Mouse (Mus musculus) thymus, postnatal 25 days (tissue): Measurements from ENCODE around the gene Ccdc9.
"Not testable (repeated sequence)": the region's sequence is repeated elsewhere in the genome, so short reads cannot be mapped to it uniquely, and the experiment has no call there.

Experiments used
- DNase-seq: peaks from one replicate; pipeline ENCODE4 v3.0.0; 2022

The Ccdc9 gene

GRCm38 (mm10) chr7:16266593-16266992 is 20.0 kb downstream of the Ccdc9 start:
- DNase-seq = not testable (repeated sequence)

GRCm38 (mm10) chr7:16265856-16266255 is 20.7 kb downstream of the Ccdc9 start:
- no peak for DNase-seq

- DNase-seq = no peak
These were observed 22.8 kb downstream of the Ccdc9 start for GRCm38 (mm10) chr7:16263843-16264242.

GRCm38 (mm10) chr7:16263015-16263787 is 23.4 kb downstream of the Ccdc9 start:
- peak; percentile 80 for DNase-seq

GRCm38 (mm10) chr7:16261097-16261496 is 25.5 kb downstream of the Ccdc9 start:
- no peak for DNase-seq

- DNase-seq = no peak
These were observed 27.4 kb downstream of the Ccdc9 start, which contains the start of gene C5ar1 for GRCm38 (mm10) chr7:16259110-16259590. Gene C5ar1 (minus strand): TSS chr7:16259540.

GRCm38 (mm10) chr7:16257830-16258229 is 28.8 kb downstream of the Ccdc9 start:
- DNase-seq = no peak

- DNase-seq = not testable (repeated sequence)
These were observed 30.6 kb downstream of the Ccdc9 start for GRCm38 (mm10) chr7:16255963-16256362.

GRCm38 (mm10) chr7:16254195-16254594 is 32.4 kb downstream of the Ccdc9 start:
- DNase-seq = no peak

- DNase-seq = no peak
These were observed 35.9 kb downstream of the Ccdc9 start for GRCm38 (mm10) chr7:16250687-16251086.

- DNase-seq = no peak
These were observed 40.6 kb downstream of the Ccdc9 start for GRCm38 (mm10) chr7:16245958-16246357.

GRCm38 (mm10) chr7:16244067-16244466 is 42.5 kb downstream of the Ccdc9 start, which contains the start of gene C5ar2:
Gene C5ar2 (minus strand): TSS chr7:16244154.
- no peak for DNase-seq

GRCm38 (mm10) chr7:16242198-16242597 is 44.4 kb downstream of the Ccdc9 start:
- no peak for DNase-seq

GRCm38 (mm10) chr7:16241787-16242186 is 44.8 kb downstream of the Ccdc9 start:
- no peak for DNase-seq

GRCm38 (mm10) chr7:16240978-16241303 is 45.7 kb downstream of the Ccdc9 start:
- DNase-seq = no peak

- no peak for DNase-seq
These were observed 46.2 kb downstream of the Ccdc9 start for GRCm38 (mm10) chr7:16240281-16240977.

- no peak for DNase-seq
These were observed 47.0 kb downstream of the Ccdc9 start for GRCm38 (mm10) chr7:16239554-16239997.

GRCm38 (mm10) chr7:16229869-16230268 is 56.7 kb downstream of the Ccdc9 start:
- DNase-seq = no peak
